Mouse (Mus musculus): ENCODE results near the gene Sec1.

GRCm38 (mm10) chr7:45719738-45720412, 25.7 kb upstream of the Sec1 start:
- TF ChIP-seq EP300 (IDR thresholded peaks at IDR 0.05; ENCODE audit: insufficient read depth, low read depth, low read length) (no peak), POLR2A (IDR thresholded peaks at IDR 0.05; ENCODE audit: insufficient read depth, low read depth, low read length) (no peak), CTCF (IDR thresholded peaks at IDR 0.05) (no peak)

Measured in heart, adult 2 months (tissue).